In the genomic region with DNA sequence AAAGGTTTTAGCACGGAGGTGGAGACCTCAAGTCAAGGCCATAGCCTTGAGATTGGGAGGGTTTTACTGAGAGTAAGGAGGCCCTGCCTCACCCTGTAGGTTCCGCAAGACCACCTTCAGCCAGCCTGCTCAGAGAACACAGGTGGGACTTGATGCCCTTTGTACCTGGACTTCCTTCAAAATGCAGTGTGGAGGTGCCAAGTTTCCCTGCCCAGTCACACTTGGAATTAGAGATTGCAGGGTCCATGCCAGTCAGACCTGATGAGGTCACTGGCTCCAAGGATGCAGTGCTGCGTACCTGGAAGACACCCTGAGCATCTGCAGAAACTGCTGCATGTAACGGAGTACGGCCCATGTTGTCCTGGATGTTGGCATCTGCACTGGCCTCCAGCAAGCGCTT, we compare ENCODE assay signal across 19 mouse cellular contexts.
"Had no signal": no experiment of that assay in that cellular context is flagged by ENCODE, and none has a peak within 500 bp of the region (broad histone marks: within the 10 kb centered on the region; RNA-seq: fewer than 3 reads in every experiment).

No protein-coding gene starts in this region.

- H3K4me2 ChIP-seq: lung, embryonic 14.5 days; midbrain, embryonic 12.5 days; neural tube, embryonic 13.5 days; neural tube, embryonic 15.5 days had no signal

- H3K27me3 ChIP-seq: midbrain, embryonic 12.5 days; neural tube, embryonic 13.5 days; neural tube, embryonic 15.5 days had no signal

- ATAC-seq: midbrain, embryonic 16.5 days had no signal

- H3K27ac ChIP-seq: midbrain, embryonic 10.5 days; midbrain, embryonic 12.5 days; neural tube, embryonic 15.5 days had no signal

- H3K9me3 ChIP-seq: midbrain, embryonic 10.5 days; midbrain, embryonic 12.5 days; neural tube, embryonic 13.5 days; neural tube, embryonic 15.5 days had no signal

- DNase-seq: lung, adult 18-20 months; lung, embryonic 14.5 days; lung, postnatal 10 days; lung, postnatal 4 days; midbrain, embryonic 14.5 days; retina, postnatal 1 day; right cerebral cortex, adult 18-20 months; right cerebral cortex, postnatal 25 days; right cerebral cortex, postnatal 4 days; spleen, adult 18-20 months; thymus, adult 18-20 months; thymus, postnatal 14 days; thymus, postnatal 36 days had no signal

- H3K4me3 ChIP-seq: midbrain, embryonic 10.5 days; midbrain, embryonic 12.5 days; myocyte; neural tube, embryonic 13.5 days; neural tube, embryonic 15.5 days had no signal

- H3K9ac ChIP-seq: lung, embryonic 14.5 days; midbrain, embryonic 12.5 days; neural tube, embryonic 13.5 days; neural tube, embryonic 15.5 days had no signal
